Mouse (Mus musculus) liver, adult 2 months (tissue): ENCODE data around the gene Rhou.
"Not testable (repeated sequence)": the region's sequence is repeated elsewhere in the genome, so short reads cannot be mapped to it uniquely, and the experiment has no call there.

Source experiments
- CTCF ChIP-seq: fragments of 200-500 bp; IDR thresholded peaks from 2 replicates; pipeline ENCODE4 v1.5.1; 2011; ENCODE audit warnings: low read depth, low read length, control low read depth
- POLR2A ChIP-seq: fragments of 200-500 bp; IDR thresholded peaks from 2 replicates; pipeline ENCODE4 v1.6.1; 2011; ENCODE audit warnings: low read length, control low read depth; ENCODE audit not compliant: insufficient read depth; ENCODE audit errors: extremely low read depth

- not testable (repeated sequence) for TF ChIP-seq CTCF, POLR2A
Measured at GRCm38 (mm10) chr8:123623523-123623922, 30.2 kb upstream of the Rhou start.
